Mouse (Mus musculus): Measurements from ENCODE around the gene Galns. TPM values are rescaled to one million over a fixed set of nuclear protein-coding genes. Genes with fewer than 3 reads are reported as not detected.
A peak's percentile ranks its signal among the peaks of the same experiment; 100 is the strongest.

The Galns gene
- polyA plus RNA-seq, 1 experiment, result not detected

DNA sequence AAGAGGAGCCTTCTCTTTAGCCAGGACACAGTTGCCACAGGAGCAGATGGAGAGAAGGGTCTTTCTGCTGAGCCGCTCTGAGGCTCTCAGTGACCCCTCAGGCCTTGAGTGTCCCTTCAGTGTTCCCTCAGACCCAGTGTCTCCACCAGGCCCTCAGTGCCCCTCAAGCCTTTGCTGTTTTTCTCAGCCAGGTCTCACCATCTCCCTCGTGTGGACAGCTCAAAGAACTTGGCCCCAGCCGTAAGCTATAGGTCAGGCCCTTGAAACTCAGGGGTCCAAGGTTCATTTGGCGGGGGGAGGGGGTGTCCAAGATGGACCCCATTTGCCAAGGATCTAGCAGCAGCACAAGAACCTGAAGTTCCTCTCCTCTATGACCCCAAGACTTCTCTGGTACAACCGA is 13.4 kb upstream of the Galns start:
- H3K27ac ChIP-seq (ENCODE audit: insufficient read depth, low read depth, low read length), result no peak overlapping the region
- 82% methylated on average over 5 of the region's 5 CpGs for WGBS
- H3K4me1 ChIP-seq (ENCODE audit: control insufficient read depth, insufficient read depth, low read length), result peaks cover 9% of the 10 kb centered on the region; the same call in 1 of the 2 replicates
- TF ChIP-seq POLR2A (IDR thresholded peaks at IDR 0.05; ENCODE audit: insufficient read depth, low read depth, low read length) (no peak), CTCF (IDR thresholded peaks at IDR 0.05; ENCODE audit: insufficient read depth, low read depth, low read length) (no peak)
- H3K4me3 ChIP-seq (ENCODE audit: insufficient read depth, low read depth, low read length), result no peak overlapping the region

DNA sequence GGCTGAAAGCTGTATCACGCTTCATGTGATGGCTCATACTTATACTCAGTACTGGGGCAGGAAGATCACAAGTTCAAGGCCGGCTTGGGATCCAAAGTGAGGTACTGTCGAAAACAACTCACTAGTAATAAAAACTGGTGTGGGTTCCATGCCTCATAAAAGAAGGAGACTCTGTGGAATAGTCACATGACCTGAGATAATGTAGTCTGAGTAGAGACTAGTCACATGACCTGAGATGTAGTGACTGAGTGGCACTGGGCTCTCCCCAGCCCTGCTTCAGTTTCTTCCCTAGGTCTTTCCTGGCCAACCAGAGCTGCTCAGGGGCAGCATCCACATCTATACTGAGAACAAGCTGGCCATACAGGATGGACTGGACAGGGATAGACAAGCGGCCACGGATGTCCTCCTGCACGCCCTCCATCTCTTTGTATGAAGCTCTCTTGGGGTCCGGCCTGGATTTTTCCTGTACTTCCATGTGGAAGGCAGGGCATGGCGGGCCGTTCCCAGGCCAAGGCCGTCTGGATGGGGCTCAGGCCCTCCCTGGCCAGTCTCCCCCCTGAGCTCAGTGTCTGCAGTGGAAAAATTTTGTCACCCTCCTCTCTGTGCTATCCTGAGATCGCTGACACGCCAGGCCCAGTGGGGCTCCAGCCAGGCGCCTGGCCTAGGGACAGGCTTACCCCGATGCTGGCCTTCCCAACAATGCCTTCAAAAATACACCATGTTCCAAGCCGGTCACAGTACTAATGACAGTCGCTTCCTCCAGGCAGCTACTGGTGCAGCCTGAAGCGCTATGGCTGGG is 12.8 kb upstream of the Galns start:
- Histone ChIP-seq H3K27ac (ENCODE audit: insufficient read depth, low read depth, low read length) (no peak overlapping the region), H3K4me3 (ENCODE audit: insufficient read depth, low read depth, low read length) (no peak overlapping the region), H3K4me1 (ENCODE audit: control insufficient read depth, insufficient read depth, low read length) (peaks cover 9% of the 10 kb centered on the region; the same call in 1 of the 2 replicates)
- no peak for TF ChIP-seq CTCF (IDR thresholded peaks at IDR 0.05; ENCODE audit: insufficient read depth, low read depth, low read length)
- TF ChIP-seq POLR2A (IDR thresholded peaks at IDR 0.05; ENCODE audit: insufficient read depth, low read depth, low read length), result no peak
- WGBS, result 92% methylated on average over 17 of the region's 17 CpGs

DNA sequence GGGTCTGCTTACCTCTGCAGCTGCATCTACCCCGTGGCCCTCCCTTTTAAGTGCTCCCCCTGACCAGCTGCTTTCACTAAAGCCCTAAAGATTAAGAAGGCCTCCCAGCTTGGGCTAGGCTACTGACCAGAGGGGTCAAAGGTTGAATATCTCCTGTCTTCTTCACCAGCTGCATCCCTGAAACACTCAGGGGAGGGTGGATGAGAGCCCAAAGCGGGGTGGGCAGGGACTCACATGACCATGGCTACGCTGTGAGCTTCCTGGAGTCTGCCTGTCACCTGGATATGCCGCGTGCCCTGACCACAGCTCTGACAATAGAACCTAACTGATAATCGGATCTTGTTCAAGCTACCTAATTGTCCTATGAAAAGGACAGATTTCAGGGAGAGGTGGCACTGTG is 11.5 kb upstream of the Galns start, which contains the start of gene Pabpn1l:
Gene Pabpn1l, minus strand, starts transcription at position 13 of the 400 bp plus-strand sequence.
- H3K4me1 ChIP-seq (ENCODE audit: control insufficient read depth, insufficient read depth, low read length), result peaks cover 12% of the 10 kb centered on the region
- WGBS, result 84% methylated on average over 6 of the region's 6 CpGs
- no peak for TF ChIP-seq CTCF (IDR thresholded peaks at IDR 0.05; ENCODE audit: insufficient read depth, low read depth, low read length)
- TF ChIP-seq POLR2A (IDR thresholded peaks at IDR 0.05; ENCODE audit: insufficient read depth, low read depth, low read length), result no peak
- H3K27ac ChIP-seq (ENCODE audit: insufficient read depth, low read depth, low read length), result no peak within 1 kb of the TSS
- H3K4me3 ChIP-seq (ENCODE audit: insufficient read depth, low read depth, low read length), result no peak within 1 kb of the TSS

DNA sequence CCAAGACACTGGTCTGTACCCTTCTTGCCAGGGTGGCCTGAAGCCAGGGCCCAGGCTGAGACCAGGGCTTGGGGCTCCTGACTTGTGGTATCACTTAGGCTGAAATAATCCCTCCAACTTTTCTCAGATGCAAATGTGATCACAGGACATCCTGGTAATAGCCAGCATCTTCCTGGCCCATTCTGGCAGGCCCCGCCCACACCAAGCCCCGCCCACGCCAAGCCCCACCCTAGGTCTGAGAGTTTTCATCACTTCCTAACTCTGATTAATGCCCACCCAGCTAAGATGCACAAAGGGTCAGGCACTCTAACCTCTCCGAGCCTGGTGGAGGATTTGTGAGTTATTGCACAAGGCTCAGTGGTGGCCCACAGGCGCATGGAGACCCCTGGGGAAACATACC is 9.2 kb upstream of the Galns start:
- Histone ChIP-seq H3K4me1 (ENCODE audit: control insufficient read depth, insufficient read depth, low read length) (peaks cover 12% of the 10 kb centered on the region), H3K27ac (ENCODE audit: insufficient read depth, low read depth, low read length) (no peak overlapping the region)
- TF ChIP-seq CTCF (IDR thresholded peaks at IDR 0.05; ENCODE audit: insufficient read depth, low read depth, low read length) (no peak), POLR2A (IDR thresholded peaks at IDR 0.05; ENCODE audit: insufficient read depth, low read depth, low read length) (no peak)

GRCm38 (mm10) chr8:122618660-122619378 is 7.6 kb upstream of the Galns start:
- Histone ChIP-seq H3K4me3 (ENCODE audit: insufficient read depth, low read depth, low read length) (no peak overlapping the region), H3K27ac (ENCODE audit: insufficient read depth, low read depth, low read length) (no peak overlapping the region), H3K4me1 (ENCODE audit: control insufficient read depth, insufficient read depth, low read length) (peaks cover 8% of the 10 kb centered on the region)
- 72% methylated on average over 6 of the region's 6 CpGs for WGBS
- TF ChIP-seq POLR2A (IDR thresholded peaks at IDR 0.05; ENCODE audit: insufficient read depth, low read depth, low read length), result no peak
- no peak for TF ChIP-seq CTCF (IDR thresholded peaks at IDR 0.05; ENCODE audit: insufficient read depth, low read depth, low read length)

More for the DNA sequence above, 9.2 kb upstream of the Galns start:
- H3K4me3 ChIP-seq (ENCODE audit: insufficient read depth, low read depth, low read length), result no peak overlapping the region
- WGBS, result 49% methylated on average over 5 of the region's 5 CpGs

DNA sequence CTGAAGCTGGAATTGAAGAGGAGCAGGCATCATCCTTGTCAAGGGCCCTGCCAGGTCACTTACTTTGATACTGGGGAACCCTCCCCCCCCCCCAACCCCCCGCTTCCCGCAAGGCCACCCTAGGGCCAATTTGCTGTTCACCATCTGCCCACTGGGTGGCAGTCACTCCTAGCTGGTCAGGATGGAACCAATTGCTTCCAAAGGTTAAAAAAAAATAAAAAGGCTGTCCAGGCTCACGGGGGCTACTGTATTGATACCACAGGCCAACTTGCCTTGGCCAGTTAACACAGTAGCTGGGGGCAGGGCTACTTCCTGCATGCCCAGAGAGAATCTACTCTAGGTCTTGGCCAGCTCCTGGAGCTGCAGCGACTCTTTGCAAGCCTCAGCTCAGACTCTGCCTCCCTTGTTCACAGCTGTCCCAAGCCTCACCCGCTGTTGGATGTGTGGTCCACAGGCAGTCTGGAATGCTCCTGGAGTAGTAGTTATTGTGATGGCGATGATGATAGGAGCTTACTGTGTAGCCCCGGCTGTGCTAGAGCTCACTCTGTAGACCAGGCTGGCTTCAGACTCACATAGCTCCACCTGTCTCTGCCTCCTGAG is 6.8 kb upstream of the Galns start:
- 11% methylated on average over 7 of the region's 7 CpGs for WGBS
- Histone ChIP-seq H3K4me3 (ENCODE audit: insufficient read depth, low read depth, low read length) (no peak overlapping the region), H3K4me1 (ENCODE audit: control insufficient read depth, insufficient read depth, low read length) (peaks cover 4% of the 10 kb centered on the region), H3K27ac (ENCODE audit: insufficient read depth, low read depth, low read length) (no peak overlapping the region)
- no peak for TF ChIP-seq CTCF (IDR thresholded peaks at IDR 0.05; ENCODE audit: insufficient read depth, low read depth, low read length)
- TF ChIP-seq POLR2A (IDR thresholded peaks at IDR 0.05; ENCODE audit: insufficient read depth, low read depth, low read length), result no peak

- no peak overlapping the region for H3K27ac ChIP-seq (ENCODE audit: insufficient read depth, low read depth, low read length)
- H3K4me3 ChIP-seq (ENCODE audit: insufficient read depth, low read depth, low read length), result no peak overlapping the region
- peaks cover 10% of the 10 kb centered on the region for H3K4me1 ChIP-seq (ENCODE audit: control insufficient read depth, insufficient read depth, low read length)
- 78% methylated on average over 9 of the region's 9 CpGs for WGBS
- TF ChIP-seq CTCF (IDR thresholded peaks at IDR 0.05; ENCODE audit: insufficient read depth, low read depth, low read length) (no peak), POLR2A (IDR thresholded peaks at IDR 0.05; ENCODE audit: insufficient read depth, low read depth, low read length) (no peak)
Measured at GRCm38 (mm10) chr8:122616181-122616905, 5.1 kb upstream of the Galns start.

DNA sequence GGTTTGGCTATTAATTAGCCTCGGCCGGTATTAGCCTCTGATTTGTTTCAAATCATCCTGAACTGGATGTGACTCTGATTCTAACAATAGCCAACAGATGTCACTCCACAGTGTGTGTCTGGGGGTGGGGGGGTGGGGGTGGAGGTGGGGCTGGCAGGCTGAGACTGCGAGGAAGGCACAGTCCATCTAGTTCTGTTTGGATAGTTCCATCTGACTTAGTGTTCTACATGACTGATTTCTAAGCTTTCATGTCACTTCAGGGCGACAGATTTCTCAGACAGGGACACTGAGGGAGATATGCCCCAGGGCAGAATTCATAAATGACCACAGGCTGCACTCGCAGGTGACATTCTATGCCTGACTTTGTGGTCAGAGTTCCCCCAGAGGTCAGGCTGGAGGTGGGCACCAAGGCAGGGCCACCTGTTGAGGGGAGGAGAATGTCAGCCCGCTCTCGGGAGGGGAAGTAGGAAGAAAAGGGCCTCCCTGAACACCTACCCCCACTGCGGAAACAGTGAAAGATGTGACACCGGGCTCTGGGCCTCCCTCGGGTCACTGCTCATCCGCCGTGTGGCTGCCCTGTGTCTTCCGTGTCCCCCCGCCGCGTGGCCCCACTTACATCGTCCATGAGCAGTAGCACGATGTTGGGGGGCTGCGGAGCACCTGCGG is 518 bp downstream of the Galns start:
- Histone ChIP-seq H3K27ac (ENCODE audit: insufficient read depth, low read depth, low read length) (no peak overlapping the region), H3K4me3 (ENCODE audit: insufficient read depth, low read depth, low read length) (peak overlapping the region; percentile 74), H3K4me1 (ENCODE audit: control insufficient read depth, insufficient read depth, low read length) (peaks cover 11% of the 10 kb centered on the region; the same call in 1 of the 2 replicates)
- 6% methylated on average over 20 of the region's 20 CpGs for WGBS
- TF ChIP-seq POLR2A (IDR thresholded peaks at IDR 0.05; ENCODE audit: insufficient read depth, low read depth, low read length), result no peak
- TF ChIP-seq CTCF (IDR thresholded peaks at IDR 0.05; ENCODE audit: insufficient read depth, low read depth, low read length), result no peak

All from olfactory bulb, adult 2 months (tissue).